Mouse (Mus musculus): ENCODE results near the gene Zfp512.
"Not testable (repeated sequence)": the region's sequence is repeated elsewhere in the genome, so short reads cannot be mapped to it uniquely, and the experiment has no call there.

GRCm38 (mm10) chr5:31527707-31528106, 75.5 kb downstream of the Zfp512 start, which contains the start of gene Supt7l:
- TF ChIP-seq POLR2A (IDR thresholded peaks at IDR 0.05; ENCODE audit: extremely low read depth, insufficient read depth, low read length); CTCF (IDR thresholded peaks at IDR 0.05; ENCODE audit: low read depth, low read length): not testable (repeated sequence)
